Mouse (Mus musculus) thymus, adult 2 months (tissue): ENCODE data around the gene Chsy1.

Experiments used
- CTCF ChIP-seq: fragments of 200-500 bp; IDR thresholded peaks from 2 replicates; pipeline ENCODE4 v1.5.1; 2012; ENCODE audit warnings: mild to moderate bottlenecking, control low read depth, low read length, moderate library complexity, borderline replicate concordance; ENCODE audit not compliant: control insufficient read depth, poor library complexity, insufficient read depth; ENCODE audit errors: extremely low read depth
- POLR2A ChIP-seq: fragments of 200-500 bp; IDR thresholded peaks from 2 replicates; pipeline ENCODE4 v1.6.1; 2012; ENCODE audit warnings: mild to moderate bottlenecking, low read length, control low read depth, moderate library complexity; ENCODE audit not compliant: control insufficient read depth, poor library complexity, insufficient read depth; ENCODE audit errors: extremely low read depth

DNA sequence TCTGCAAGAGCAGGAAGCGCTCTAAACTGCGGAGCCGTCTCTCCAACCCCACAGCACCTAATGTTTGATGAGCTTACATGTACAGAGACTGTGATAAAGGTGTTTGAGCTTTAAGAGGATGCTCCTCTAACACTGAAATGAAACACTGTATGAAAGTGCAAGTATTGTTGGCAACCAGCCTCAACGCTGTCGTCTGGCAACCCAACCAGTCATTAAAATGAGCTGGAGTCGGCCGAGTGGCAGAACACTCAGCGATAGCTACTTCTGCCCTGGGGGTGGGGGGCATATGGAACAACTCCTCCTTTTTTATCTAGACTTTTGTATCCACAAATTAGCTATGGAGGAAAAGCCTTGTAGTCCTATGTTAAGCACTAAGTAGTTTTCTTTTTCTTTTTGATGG, 40.2 kb downstream of the Chsy1 start:
- no peak for TF ChIP-seq CTCF
- TF ChIP-seq POLR2A: no peak
